Mouse (Mus musculus): ENCODE measurements around the gene Faap100. TPM values are rescaled to one million over a fixed set of nuclear protein-coding genes. Genes with fewer than 3 reads are reported as not detected.

Faap100 gene
- total RNA-seq, 2 experiments from 2014 or later, result 94.5 to 100 TPM

- no peak for DNase-seq
- intact Hi-C loops (cut with DNase I), result no loop called here
These were observed 39.8 kb downstream of the Faap100 start for GRCm38 (mm10) chr11:120338786-120339185.

- intact Hi-C loops (cut with DNase I), result no loop called here
- no peak for DNase-seq
These were observed 41.1 kb downstream of the Faap100 start for GRCm38 (mm10) chr11:120337447-120337846.

GRCm38 (mm10) chr11:120335431-120336021 is 43.0 kb downstream of the Faap100 start:
- intact Hi-C loops (cut with DNase I), result no loop called here
- peak; percentile 60 for DNase-seq

- DNase-seq, result no peak
- intact Hi-C loops (cut with DNase I), result no loop called here
These were observed 58.4 kb downstream of the Faap100 start for GRCm38 (mm10) chr11:120320156-120320555.

GRCm38 (mm10) chr11:120319310-120319709 is 59.3 kb downstream of the Faap100 start:
- DNase-seq, result no peak
- intact Hi-C loops (cut with DNase I), result no loop called here

Small RNA genes within 50 kb of the gene (microRNA-seq; reads per million reads assigned to microRNA genes)
- gene Gm23419 (not detected), gene Mir6935 (9.9 reads per million, percentile 26 among the genes with 10 or more reads in this experiment)

Other genes starting within 250 kb of the Faap100 start
- 100 to 1,000 TPM; 113 to 119 TPM for gene Slc38a10, start 227.4 kb downstream of the Faap100 start, total RNA-seq (2021)
- gene Bahcc1, start 145.8 kb downstream of the Faap100 start, total RNA-seq (2021), result 10 to 100 TPM; 36.5 to 39.5 TPM
- gene Actg1, start 30.2 kb downstream of the Faap100 start, total RNA-seq (2021), result 1,000 to 10,000 TPM; 3,514 to 3,537 TPM
- under 1 TPM; 0.42 to 0.44 TPM for gene Fscn2, start 17.2 kb downstream of the Faap100 start, total RNA-seq (2021)
- 10 to 100 TPM; 63.8 to 66.2 TPM for gene Nploc4, start 58.9 kb upstream of the Faap100 start, total RNA-seq (2021)
- 10 to 100 TPM in 1 of 2 experiments, under 1 TPM in 1; 0.77 to 13.3 TPM for gene Tspan10, start 63.9 kb upstream of the Faap100 start, total RNA-seq (2021)
- gene Pde6g, start 74.7 kb upstream of the Faap100 start, total RNA-seq (2021), result under 1 TPM; 0.22 to 0.32 TPM
- gene Oxld1, start 79.3 kb upstream of the Faap100 start, total RNA-seq (2021), result 1 to 10 TPM; 7.9 to 9.6 TPM
- 10 to 100 TPM; 21.2 to 24.6 TPM for gene Ccdc137, start 79.4 kb upstream of the Faap100 start, total RNA-seq (2021)
- gene Arl16, start 88.8 kb upstream of the Faap100 start, total RNA-seq (2021), result 10 to 100 TPM; 43.9 to 46.0 TPM
- gene Mrpl12, start 105.8 kb upstream of the Faap100 start, total RNA-seq (2021), result 10 to 100 TPM; 74.4 to 74.5 TPM
- gene Slc25a10, start 113.1 kb upstream of the Faap100 start, total RNA-seq (2021), result 10 to 100 TPM; 27.2 to 27.6 TPM
- gene Gcgr, start 151.9 kb upstream of the Faap100 start, total RNA-seq (2021), result under 1 TPM in 1 of 2 experiments, not detected in 1; 0.18 TPM
- 100 to 1,000 TPM; 105 to 113 TPM for gene Mcrip1, start 171.0 kb upstream of the Faap100 start, total RNA-seq (2021)
- gene Ppp1r27, start 172.4 kb upstream of the Faap100 start, total RNA-seq (2021), result not detected
- 100 to 1,000 TPM; 187 to 203 TPM for gene P4hb, start 194.5 kb upstream of the Faap100 start, total RNA-seq (2021)
- 100 to 1,000 TPM; 351 to 368 TPM for gene Arhgdia, start 202.9 kb upstream of the Faap100 start, total RNA-seq (2021)
- 100 to 1,000 TPM; 111 to 113 TPM for gene Alyref, start 219.6 kb upstream of the Faap100 start, total RNA-seq (2021)
- 100 to 1,000 TPM; 113 to 115 TPM for gene Anapc11, start 219.7 kb upstream of the Faap100 start, total RNA-seq (2021)
- gene Npb, start 229.7 kb upstream of the Faap100 start, total RNA-seq (2021), result 1 to 10 TPM in 1 of 2 experiments, not detected in 1; 1.4 TPM
- gene Pcyt2, start 239.2 kb upstream of the Faap100 start, total RNA-seq (2021), result 100 to 1,000 TPM; 144 to 168 TPM
- gene Sirt7, start 246.5 kb upstream of the Faap100 start, total RNA-seq (2021), result 10 to 100 TPM; 37.5 to 38.0 TPM